Mouse (Mus musculus) olfactory bulb, adult 2 months (tissue): ENCODE results near the gene Dennd6b.

Source experiments
- CTCF ChIP-seq: fragments of 200-500 bp; IDR thresholded peaks from 2 replicates; pipeline ENCODE4 v1.5.1; 2012; ENCODE audit warnings: low read depth, mild to moderate bottlenecking, low read length, moderate library complexity; ENCODE audit not compliant: insufficient read depth
- POLR2A ChIP-seq: fragments of 200-500 bp; IDR thresholded peaks from 2 replicates; pipeline ENCODE4 v1.6.1; 2012; ENCODE audit warnings: mild to moderate bottlenecking, low read depth, low read length, moderate library complexity; ENCODE audit not compliant: insufficient read depth

DNA sequence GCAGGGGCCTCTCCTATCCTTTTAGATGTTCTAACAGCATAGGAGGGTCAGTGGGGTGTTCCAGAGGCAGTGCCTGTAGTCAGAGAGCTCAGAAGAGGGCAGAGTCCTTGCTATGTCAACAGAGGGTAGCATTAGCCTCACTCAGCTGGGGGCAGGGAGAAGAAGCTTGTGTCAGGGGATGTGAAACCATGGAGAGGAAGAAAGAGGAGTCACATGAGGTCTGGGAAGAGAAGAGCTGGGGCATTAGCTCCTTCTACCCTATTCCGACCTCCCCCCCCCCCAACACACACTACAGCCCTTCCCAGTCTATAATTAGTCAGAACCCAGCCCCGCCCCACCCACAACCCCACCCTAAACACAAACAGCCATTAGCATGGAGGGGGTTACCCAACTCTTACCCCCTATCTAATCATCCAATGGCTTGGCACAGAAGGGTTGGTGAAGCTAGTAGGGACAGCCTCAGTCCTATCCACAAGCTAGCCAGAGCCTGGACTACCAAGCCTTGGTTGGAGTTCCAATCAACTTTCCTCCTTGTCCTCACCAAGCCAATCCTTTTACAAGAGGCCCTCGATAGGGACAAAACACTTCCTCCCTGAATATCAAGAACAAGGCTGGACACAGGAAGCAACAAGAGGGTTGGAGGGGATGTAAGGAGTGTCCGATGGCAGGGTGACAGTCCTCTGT is 18.6 kb downstream of the Dennd6b start:
- TF ChIP-seq CTCF = no peak
- no peak for TF ChIP-seq POLR2A
